Mouse (Mus musculus) heart, embryonic 16.5 days (tissue): ENCODE measurements around the gene Isx. TPM values are rescaled to one million over a fixed set of nuclear protein-coding genes. Genes with fewer than 3 reads are reported as not detected.

Source experiments
- ATAC-seq: fragments of 200-750 bp; cut with Nextera tagmentation; replicated peaks from 2 replicates; pipeline ENCODE4 v1.8.0; 2017; ENCODE audit warnings: moderate number of reproducible peaks; ENCODE audit not compliant: insufficient read depth, low FRiP score; ENCODE audit errors: extremely low read depth
- H3K27ac ChIP-seq: fragments of 300-500 bp; sonication (generic); 2 replicates; pipeline ENCODE4 v1.5.1; 2014; ENCODE audit warnings: mild to moderate bottlenecking, low read length, control low read depth, moderate library complexity
- H3K27me3 ChIP-seq: fragments of 300-500 bp; sonication (generic); 2 replicates; pipeline ENCODE4 v1.6.1; 2014; ENCODE audit warnings: low read length, mixed read lengths; ENCODE audit not compliant: control insufficient read depth, insufficient read depth
- H3K36me3 ChIP-seq: fragments of 300-500 bp; sonication (generic); 2 replicates; pipeline ENCODE4 v1.6.1; 2014; ENCODE audit not compliant: control insufficient read depth, insufficient read depth
- H3K4me1 ChIP-seq: fragments of 300-500 bp; sonication (generic); 2 replicates; pipeline ENCODE4 v1.6.1; 2014; ENCODE audit warnings: low read length, mixed read lengths; ENCODE audit not compliant: control insufficient read depth, insufficient read depth
- H3K4me2 ChIP-seq: fragments of 300-500 bp; sonication (generic); 2 replicates; pipeline ENCODE4 v1.6.1; 2014; ENCODE audit warnings: low read depth, mild to moderate bottlenecking, control low read depth, low read length
- H3K4me3 ChIP-seq: fragments of 300-500 bp; sonication (generic); 2 replicates; pipeline ENCODE4 v1.5.1; 2014; ENCODE audit warnings: mild to moderate bottlenecking, control low read depth, low read length
- H3K9ac ChIP-seq: fragments of 300-500 bp; sonication (generic); 2 replicates; pipeline ENCODE4 v1.6.1; 2014; ENCODE audit warnings: low read length, control low read depth
- H3K9me3 ChIP-seq: fragments of 300-500 bp; sonication (generic); replicated peaks from 2 replicates; pipeline ENCODE4 v1.6.1; 2016; ENCODE audit warnings: low read length; ENCODE audit not compliant: control insufficient read depth
- WGBS: fragments of 180-500 bp; shearing (Covaris S2); extraction: QIAGEN DNeasy Blood & Tissue Kit; methylation state at CpG from one replicate; pipeline ENCODE4 v1.1.7; 2014; 5-methylcytosine and 5-hydroxymethylcytosine counted together
- polyA plus RNA-seq: library from polyadenylated mRNA; unstranded; fragments of >200 nt; fragmentation: Nextera tagmentation; extraction: Ambion mirVana; gene quantifications from 2 replicates; pipeline ENCODE4 v1.2.1, GENCODE M21; 2015

Gene Isx
- polyA plus RNA-seq, 1 experiment from 2014 or later = 0.20 TPM

- WGBS = 63% methylated on average over 1 of the region's 1 CpGs
These were observed 37.7 kb downstream of the Isx start for GRCm38 (mm10) chr8:74910708-74911107.

GRCm38 (mm10) chr8:74920691-74921421 is 47.9 kb downstream of the Isx start:
- no peaks in the 10 kb centered on the region for H3K4me1 ChIP-seq
- H3K36me3 ChIP-seq = no peaks in the 10 kb centered on the region
- H3K4me3 ChIP-seq = no peak overlapping the region
- no peaks in the 10 kb centered on the region for H3K27me3 ChIP-seq
- H3K4me2 ChIP-seq = no peak overlapping the region
- H3K9ac ChIP-seq = no peak overlapping the region
- ATAC-seq = no peak
- no peak overlapping the region for H3K27ac ChIP-seq
- WGBS = 56% methylated on average over 8 of the region's 8 CpGs
- no peaks in the 10 kb centered on the region for H3K9me3 ChIP-seq

More at GRCm38 (mm10) chr8:74910708-74911107, 37.7 kb downstream of the Isx start:
- no peaks in the 10 kb centered on the region for H3K36me3 ChIP-seq
- H3K27ac ChIP-seq = no peak overlapping the region
- H3K4me3 ChIP-seq = no peak overlapping the region
- no peaks in the 10 kb centered on the region for H3K27me3 ChIP-seq
- H3K9me3 ChIP-seq = no peaks in the 10 kb centered on the region
- H3K9ac ChIP-seq = no peak overlapping the region
- H3K4me1 ChIP-seq = no peaks in the 10 kb centered on the region
- ATAC-seq = no peak
- no peak overlapping the region for H3K4me2 ChIP-seq

DNA sequence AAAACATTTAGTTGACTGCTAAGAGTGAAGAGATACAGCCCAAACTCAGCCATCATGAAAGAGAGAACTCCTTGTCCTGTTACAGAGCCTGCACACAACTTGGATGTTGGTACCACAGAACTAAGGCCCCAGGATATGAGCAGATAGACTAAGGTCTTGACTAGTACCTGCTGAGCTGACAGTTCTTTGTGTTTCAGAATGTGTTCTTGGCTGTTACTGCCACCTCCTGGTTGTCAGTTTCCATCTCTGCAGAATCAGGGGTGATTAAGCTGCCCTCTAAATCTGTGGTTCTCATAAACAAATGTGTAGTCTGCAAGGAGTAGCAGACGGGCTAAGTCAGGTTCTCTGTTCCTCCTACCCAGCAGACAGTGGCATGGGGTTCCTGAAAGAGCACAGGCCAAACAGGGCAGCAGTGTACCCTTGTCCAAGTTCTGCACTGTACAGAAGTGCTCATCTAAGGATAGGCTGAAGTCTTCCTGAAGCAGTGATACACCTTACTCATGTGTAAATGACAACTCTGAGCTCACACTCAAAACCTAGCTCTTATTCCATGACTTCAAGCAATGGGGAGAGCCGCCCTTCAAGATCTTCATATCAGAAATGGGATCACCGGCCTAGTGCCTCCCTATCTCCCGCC is 49.0 kb downstream of the Isx start:
- H3K36me3 ChIP-seq = no peaks in the 10 kb centered on the region
- H3K27ac ChIP-seq = no peak overlapping the region
- no peaks in the 10 kb centered on the region for H3K4me1 ChIP-seq
- no peak overlapping the region for H3K4me3 ChIP-seq
- no peaks in the 10 kb centered on the region for H3K27me3 ChIP-seq
- 74% methylated on average over 4 of the region's 4 CpGs for WGBS
- ATAC-seq = no peak
- no peaks in the 10 kb centered on the region for H3K9me3 ChIP-seq
- no peak overlapping the region for H3K9ac ChIP-seq
- H3K4me2 ChIP-seq = no peak overlapping the region

GRCm38 (mm10) chr8:74927940-74928339 is 55.0 kb downstream of the Isx start:
- Histone ChIP-seq H3K27ac (no peak overlapping the region), H3K36me3 (no peaks in the 10 kb centered on the region), H3K9me3 (no peaks in the 10 kb centered on the region), H3K27me3 (no peaks in the 10 kb centered on the region), H3K9ac (no peak overlapping the region), H3K4me2 (no peak overlapping the region), H3K4me3 (no peak overlapping the region), H3K4me1 (no peaks in the 10 kb centered on the region)
- ATAC-seq = no peak
- 40% methylated on average over 1 of the region's 1 CpGs for WGBS

DNA sequence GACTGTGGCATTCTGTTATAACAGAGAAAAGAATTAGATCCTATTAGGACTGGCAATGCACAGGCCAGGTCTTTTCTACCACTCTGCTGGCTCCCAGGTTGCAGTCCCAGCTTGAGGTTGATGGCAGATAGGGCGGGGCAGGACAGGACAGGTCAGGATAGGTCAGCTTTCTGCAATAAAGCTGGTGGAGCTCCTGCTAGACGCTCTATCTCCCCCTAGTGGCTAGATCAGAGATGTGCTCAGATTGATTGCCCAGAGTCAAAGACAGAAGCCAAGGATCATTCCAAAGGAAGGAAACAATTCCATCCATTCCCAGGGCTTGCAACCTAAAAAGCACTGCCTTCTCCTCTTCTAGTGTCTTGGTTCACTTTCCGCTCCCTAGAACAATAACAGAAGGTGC is 57.8 kb downstream of the Isx start:
- H3K4me2 ChIP-seq = no peak overlapping the region
- no peak overlapping the region for H3K9ac ChIP-seq
- WGBS = 19% methylated on average over 3 of the region's 3 CpGs
- no peaks in the 10 kb centered on the region; the same call in 1 of the 2 replicates for H3K27me3 ChIP-seq
- H3K4me1 ChIP-seq = no peaks in the 10 kb centered on the region
- H3K27ac ChIP-seq = no peak overlapping the region
- ATAC-seq = no peak
- H3K4me3 ChIP-seq = no peak overlapping the region
- H3K36me3 ChIP-seq = no peaks in the 10 kb centered on the region
- no peaks in the 10 kb centered on the region for H3K9me3 ChIP-seq

- ATAC-seq = no peak
- 23% methylated on average over 6 of the region's 6 CpGs for WGBS
These were observed 62.3 kb downstream of the Isx start for GRCm38 (mm10) chr8:74935308-74935707.

DNA sequence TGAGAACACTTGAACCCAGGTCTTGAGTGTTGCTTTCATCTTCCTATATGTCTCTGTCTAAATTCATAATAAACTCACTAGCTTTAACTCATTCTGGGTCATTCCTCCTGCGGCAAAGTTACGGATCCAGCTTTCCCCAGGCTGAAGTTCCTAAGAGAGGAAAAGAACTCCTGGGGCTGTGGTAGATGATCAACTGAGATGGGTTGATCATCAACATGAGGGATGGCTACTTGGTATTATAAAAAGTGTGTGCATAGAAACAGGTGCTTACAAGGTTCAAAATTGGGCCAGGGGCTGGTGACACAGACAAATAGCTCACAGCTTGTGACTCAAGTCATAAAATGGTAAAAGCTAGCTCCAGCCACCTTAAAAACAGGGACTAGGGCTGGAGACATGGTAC is 63.7 kb downstream of the Isx start:
- Histone ChIP-seq H3K9ac (no peak overlapping the region), H3K4me1 (no peaks in the 10 kb centered on the region), H3K27ac (no peak overlapping the region), H3K27me3 (no peaks in the 10 kb centered on the region; the same call in 1 of the 2 replicates), H3K4me3 (no peak overlapping the region), H3K9me3 (no peaks in the 10 kb centered on the region), H3K36me3 (no peaks in the 10 kb centered on the region), H3K4me2 (no peak overlapping the region)
- ATAC-seq = no peak
- WGBS = 89% methylated on average over 2 of the region's 2 CpGs

More at GRCm38 (mm10) chr8:74935308-74935707, 62.3 kb downstream of the Isx start:
- no peak overlapping the region for H3K4me2 ChIP-seq
- no peaks in the 10 kb centered on the region for H3K4me1 ChIP-seq
- no peaks in the 10 kb centered on the region for H3K9me3 ChIP-seq
- no peak overlapping the region for H3K9ac ChIP-seq
- no peaks in the 10 kb centered on the region; the same call in 1 of the 2 replicates for H3K27me3 ChIP-seq
- H3K27ac ChIP-seq = no peak overlapping the region
- H3K36me3 ChIP-seq = no peaks in the 10 kb centered on the region
- no peak overlapping the region for H3K4me3 ChIP-seq

DNA sequence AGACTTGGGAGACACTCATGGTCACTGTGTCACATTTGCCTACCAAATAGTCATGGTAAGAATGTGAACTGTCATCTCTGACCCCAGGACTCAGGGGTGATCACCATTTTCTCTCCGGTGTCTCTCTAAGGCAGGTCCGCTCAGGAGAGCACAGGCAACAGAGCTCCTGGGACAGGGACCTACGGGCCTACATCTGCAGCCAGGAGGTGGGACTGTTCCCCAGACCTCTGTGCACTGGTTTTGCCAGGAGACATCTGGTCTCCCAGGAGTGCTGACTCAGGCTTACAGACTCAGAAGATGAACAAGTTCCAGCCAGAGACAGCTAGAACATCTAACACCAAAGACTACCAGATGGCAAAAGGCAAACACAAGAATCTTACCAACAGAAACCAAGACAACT is 69.1 kb downstream of the Isx start:
- WGBS = 93% methylated on average over 3 of the region's 3 CpGs
- Histone ChIP-seq H3K9ac (no peak overlapping the region), H3K36me3 (no peaks in the 10 kb centered on the region), H3K4me2 (no peak overlapping the region), H3K4me1 (no peaks in the 10 kb centered on the region), H3K27me3 (no peaks in the 10 kb centered on the region), H3K4me3 (no peak overlapping the region), H3K9me3 (no peaks in the 10 kb centered on the region), H3K27ac (no peak overlapping the region)
- ATAC-seq = no peak
